ENCODE assay signal across 9 mouse cellular contexts in the genomic region with DNA sequence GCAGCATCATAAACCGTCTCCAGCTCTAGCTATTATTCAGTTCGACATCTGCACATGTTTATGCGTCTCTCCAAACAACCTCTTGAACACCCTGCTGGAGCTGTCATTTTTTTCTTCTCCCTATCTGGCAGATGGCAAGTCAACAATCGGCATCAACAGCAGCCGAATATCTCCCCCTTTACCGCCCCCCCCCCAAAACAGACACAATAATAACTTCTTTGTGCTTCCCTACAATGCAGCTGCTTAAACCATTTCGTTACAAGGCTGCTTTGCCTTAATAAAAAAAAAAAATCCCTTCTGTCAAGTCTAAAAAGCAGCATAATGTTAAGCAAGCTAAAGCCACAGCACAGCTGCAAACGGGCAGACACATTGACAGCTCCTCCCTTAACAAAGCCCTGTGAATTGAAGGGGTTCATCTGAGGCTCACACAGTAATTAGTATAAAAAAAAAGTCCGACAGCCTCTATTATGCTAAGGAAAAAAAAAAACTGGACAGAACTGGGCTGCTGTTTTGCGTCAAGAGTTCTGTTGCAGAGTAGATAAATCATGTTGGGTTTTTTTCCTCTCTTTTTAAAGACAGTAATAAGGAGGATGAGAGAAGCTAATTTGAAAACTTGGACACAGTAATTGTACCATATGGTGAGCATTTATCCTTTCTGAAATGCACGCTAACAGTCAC.
DNase-seq lines count a peak whose midpoint lies in the region; ATAC-seq and TF ChIP-seq lines count a peak whose summit lies in the region.
"Had no signal": no experiment of that assay in that cellular context is flagged by ENCODE, and none has a peak within 500 bp of the region (broad histone marks: within the 10 kb centered on the region; RNA-seq: fewer than 3 reads in every experiment).

No protein-coding gene starts in this region.

- H3K27me3 ChIP-seq in forebrain, postnatal 0 days (ENCODE audit: insufficient read depth, low read length) = no peaks in the 10 kb centered on the region
- no peaks in the 10 kb centered on the region for H3K27me3 ChIP-seq in neural tube, embryonic 11.5 days (ENCODE audit: control insufficient read depth, insufficient read depth, low read length)
- no peaks in the 10 kb centered on the region for H3K27me3 ChIP-seq in liver, postnatal 0 days (ENCODE audit: insufficient read depth, low read length)

- whole genome bisulfite sequencing in forebrain, postnatal 0 days = 6% methylated on average over 11 of the region's 11 CpGs
- WGBS in neural tube, embryonic 11.5 days = 11% methylated on average over 11 of the region's 11 CpGs
- 58% methylated on average over 11 of the region's 11 CpGs for WGBS in liver, postnatal 0 days (ENCODE audit: insufficient replicate concordance)

- H3K9me3 ChIP-seq in forebrain, postnatal 0 days (ENCODE audit: low read length) = no peaks in the 10 kb centered on the region
- no peaks in the 10 kb centered on the region for H3K9me3 ChIP-seq in neural tube, embryonic 11.5 days (ENCODE audit: control insufficient read depth, low read length)
- no peaks in the 10 kb centered on the region for H3K9me3 ChIP-seq in liver, postnatal 0 days (ENCODE audit: low read length)

- H3K36me3 ChIP-seq in forebrain, postnatal 0 days (ENCODE audit: insufficient read depth) = no peaks in the 10 kb centered on the region
- H3K36me3 ChIP-seq in neural tube, embryonic 11.5 days (ENCODE audit: control insufficient read depth, insufficient read depth, low read length) = no peaks in the 10 kb centered on the region
- no peaks in the 10 kb centered on the region for H3K36me3 ChIP-seq in liver, postnatal 0 days (replicated peaks; ENCODE audit: insufficient read depth, low read length)

- H3K4me3 ChIP-seq in left cerebral cortex, adult 2 months = peak overlapping the region; percentile 24
- H3K4me3 ChIP-seq in forebrain, postnatal 0 days (ENCODE audit: low read depth, low read length) = no peak overlapping the region
- H3K4me3 ChIP-seq in neural tube, embryonic 11.5 days (ENCODE audit: low read depth, low read length) = no peak overlapping the region
- H3K4me3 ChIP-seq in liver, postnatal 0 days (ENCODE audit: low read depth, low read length) = no peak overlapping the region

- TF ChIP-seq CTCF in left cerebral cortex, adult 2 months (IDR thresholded peaks at IDR 0.05) = no peak
- no peak for TF ChIP-seq CTCF in forebrain, postnatal 0 days (IDR thresholded peaks at IDR 0.05; ENCODE audit: low read depth)
- TF ChIP-seq CTCF in liver, postnatal 0 days (IDR thresholded peaks at IDR 0.05; ENCODE audit: low read depth) = no peak

- DNase-seq in left cerebral cortex, adult 2 months (ENCODE audit: extremely low spot score in 1 of 2, low spot score in 2 of 2) = no peak
- DNase-seq in left cerebral cortex, adult 18-20 months (ENCODE audit: low spot score in 2 of 2) = no peak
- peak; percentile 45 for DNase-seq in embryo, embryonic 9.5 days (ENCODE audit: extremely low spot score)
- DNase-seq in forebrain, postnatal 0 days = peak; percentile 69
- peak; percentile 59 for DNase-seq in neural tube, embryonic 11.5 days (ENCODE audit: low spot score)
- DNase-seq in c-Kit-positive CD71-positive TER-119-positive erythroid progenitor cells, embryonic 14.5 days (ENCODE audit: low spot score) = no peak
- DNase-seq in thymus, adult 18-20 months = no peak
- DNase-seq in liver, postnatal 0 days = no peak
- DNase-seq: gastrocnemius, postnatal 10 days had no signal

- intact Hi-C loops in left cerebral cortex, adult 2 months (cut with DNase I) = no loop called here

- peak overlapping the region; percentile 2; the same call in 1 of the 2 replicates for H3K9ac ChIP-seq in forebrain, postnatal 0 days
- no peak overlapping the region for H3K9ac ChIP-seq in neural tube, embryonic 11.5 days (ENCODE audit: low read length)
- H3K9ac ChIP-seq in liver, postnatal 0 days (replicated peaks) = no peak overlapping the region

- peak; percentile 94 for ATAC-seq in forebrain, postnatal 0 days
- peak; percentile 90 for ATAC-seq in neural tube, embryonic 11.5 days (ENCODE audit: insufficient read depth, low FRiP score, low TSS enrichment)
- ATAC-seq in liver, postnatal 0 days = no peak

- no peak for TF ChIP-seq EP300 in liver, postnatal 0 days (IDR thresholded peaks at IDR 0.05; ENCODE audit: low read depth)

- H3K4me2 ChIP-seq in forebrain, postnatal 0 days (ENCODE audit: low read depth) = peak overlapping the region; percentile 23
- H3K4me2 ChIP-seq in neural tube, embryonic 11.5 days (ENCODE audit: low read depth) = peak overlapping the region; percentile 31
- H3K4me2 ChIP-seq in liver, postnatal 0 days (ENCODE audit: low read depth, low read length) = no peak overlapping the region

- peak overlapping the region; percentile 81 for H3K27ac ChIP-seq in left cerebral cortex, adult 2 months
- H3K27ac ChIP-seq in forebrain, postnatal 0 days (ENCODE audit: low read depth, low read length) = peak overlapping the region; percentile 74
- peak overlapping the region; percentile 28; the same call in 1 of the 2 replicates for H3K27ac ChIP-seq in neural tube, embryonic 11.5 days (ENCODE audit: low read depth, low read length)
- no peak overlapping the region for H3K27ac ChIP-seq in liver, postnatal 0 days (ENCODE audit: low read depth)

- H3K4me1 ChIP-seq in forebrain, postnatal 0 days (ENCODE audit: insufficient read depth) = no peaks in the 10 kb centered on the region
- peaks cover 6% of the 10 kb centered on the region; the same call in 1 of the 2 replicates for H3K4me1 ChIP-seq in neural tube, embryonic 11.5 days (ENCODE audit: control insufficient read depth, insufficient read depth, low read length)
- H3K4me1 ChIP-seq in liver, postnatal 0 days (ENCODE audit: insufficient read depth) = no peaks in the 10 kb centered on the region

Comparison
In these comparisons a context has a peak if more than half of its experiments do, and no peak if none do; other contexts are left out.
1. DNase-seq: peak in embryo, embryonic 9.5 days (single experiment), forebrain, postnatal 0 days (single experiment) and neural tube, embryonic 11.5 days (single experiment); none in left cerebral cortex, adult 2 months (0 of 2), left cerebral cortex, adult 18-20 months (0 of 2), c-Kit-positive CD71-positive TER-119-positive erythroid progenitor cells, embryonic 14.5 days (single experiment), thymus, adult 18-20 months (0 of 2) and liver, postnatal 0 days (single experiment).